Mouse (Mus musculus): Measurements from ENCODE around the gene AC131692.1.

DNA sequence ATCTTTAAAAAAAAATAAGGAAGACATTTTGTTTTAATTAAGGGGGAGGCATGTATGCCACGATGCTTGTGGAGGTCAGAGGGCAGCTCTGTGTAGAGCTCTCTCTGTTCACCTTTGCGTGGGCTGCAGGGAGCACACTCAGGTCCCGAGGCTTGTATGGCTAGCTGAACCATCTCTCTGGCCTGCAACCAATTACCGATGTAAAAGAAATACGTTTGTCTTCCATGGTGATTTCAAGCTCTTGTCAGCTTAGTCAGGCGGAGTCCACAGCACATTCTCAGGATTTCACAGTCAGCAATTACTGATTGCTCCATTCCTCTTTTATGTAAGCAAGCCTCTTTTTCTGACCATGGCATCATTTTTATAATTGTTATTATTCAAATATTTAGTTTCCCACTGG lies 7.0 kb downstream of the AC131692.1 start:
- no peak for TF ChIP-seq CTCF (IDR thresholded peaks at IDR 0.05; ENCODE audit: low read depth)
- no peak for TF ChIP-seq EP300 (IDR thresholded peaks at IDR 0.05; ENCODE audit: low read depth)

Measured in liver, postnatal 0 days (tissue).